Mouse (Mus musculus) Patski (cell line): ENCODE results near the gene Pdcl. TPM values are rescaled to one million over a fixed set of nuclear protein-coding genes. Genes with fewer than 3 reads are reported as not detected.

Source experiments
- ATAC-seq: fragments of 100-300 bp; one replicate; pipeline ENCODE4 v1.8.0; 2021
- CTCF ChIA-PET: fragments of 350-600 bp; sonication (Branson Sonifier 250); formaldehyde crosslinking; loops from one replicate; lab custom pipeline; 2022; ENCODE audit warnings: inconsistent platforms; lab: Charles Lee
- POLR2A ChIA-PET: fragments of 350-600 bp; sonication (Branson Sonifier 250); formaldehyde crosslinking; loops from one replicate; lab custom pipeline; 2022; ENCODE audit warnings: antibody characterized with exemption, inconsistent platforms; lab: Charles Lee
- DNase-seq: peaks from one replicate; pipeline ENCODE4 v3.0.0-alpha.2; 2011; ENCODE audit warnings: low read depth, low spot score
- H3K27me3 ChIP-seq: fragments of 371-371 bp; one replicate; pipeline ENCODE4 v1.5.1; 2021
- CTCF ChIP-seq: fragments of 100-300 bp; IDR thresholded peaks from one replicate; pipeline ENCODE4 v1.5.1; 2021
- in situ Hi-C: fragments of 300-500 bp; cut with MboI; formaldehyde crosslinking; loops from 3 replicates; pipeline ENCODE4 v1.11.1; 2018; ENCODE audit warnings: low pct_unique_long_range_greater_than_20kb, mixed read lengths
- polyA plus RNA-seq: library from polyadenylated mRNA; unstranded; gene quantifications from one replicate; pipeline ENCODE4 v1.2.3, GENCODE M21; 2021

Gene Pdcl
- polyA plus RNA-seq, 1 experiment from 2014 or later: 40.6 TPM

GRCm38 (mm10) chr2:37333321-37333720 lies 25.8 kb downstream of the Pdcl start:
- ATAC-seq (no peak), DNase-seq (no peak)
- CTCF ChIA-PET: interaction anchor here (0.6 to 1.6 kb wide), 2 partner anchors 9 to 14 kb away, joined by 3 to 4 read pairs; no protein-coding TSS in a partner anchor
- POLR2A ChIA-PET: no interaction called here
- in situ Hi-C loops: loop anchor here (10.0 kb wide), 1 partner anchor 1329 kb away; no protein-coding TSS in a partner anchor
- TF ChIP-seq CTCF: no peak
- H3K27me3 ChIP-seq: peaks cover 23% of the 10 kb centered on the region

DNA sequence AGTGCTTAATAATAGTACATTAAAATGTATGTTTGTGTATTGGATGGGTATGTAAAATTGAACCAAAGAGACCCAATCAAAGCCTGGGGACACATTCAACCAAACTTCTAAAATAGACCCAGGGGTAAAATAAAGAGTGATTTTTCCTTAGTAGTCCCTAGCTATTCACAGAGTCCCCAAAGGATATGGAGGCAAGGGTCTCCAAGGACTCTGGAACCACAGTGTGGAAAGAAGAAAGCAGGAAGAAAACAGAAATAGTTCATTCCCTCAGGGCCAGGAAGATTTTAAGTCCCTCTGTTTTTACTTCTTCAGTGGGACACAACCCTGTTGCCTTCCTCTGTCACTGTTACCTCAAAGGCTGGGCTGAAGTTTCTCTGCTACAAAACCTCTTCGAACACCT lies 32.9 kb downstream of the Pdcl start, which contains the start of gene Olfr368:
Gene Olfr368 (plus strand): TSS at position 301 of the 400 bp plus-strand sequence.
- ChIA-PET POLR2A (no interaction called here), CTCF (interaction anchor here (1.4 to 1.5 kb wide), 2 partner anchors 8 to 11 kb away, joined by 5 to 6 read pairs; no protein-coding TSS in a partner anchor)
- DNase-seq (no peak), ATAC-seq (no peak)
- no peak for TF ChIP-seq CTCF
- H3K27me3 ChIP-seq: peaks cover 29% of the 10 kb centered on the region
- in situ Hi-C loops: no loop called here

Other genes with a start within 250 kb of the Pdcl start
- not detected for gene Olfr362, start 241.4 kb downstream of the Pdcl start, polyA plus RNA-seq
- gene Olfr364-ps1, start 220.0 kb downstream of the Pdcl start, polyA plus RNA-seq: not detected
- gene Olfr365, start 171.1 kb downstream of the Pdcl start, polyA plus RNA-seq: not detected
- not detected for gene Olfr366, start 147.8 kb downstream of the Pdcl start, polyA plus RNA-seq
- not detected for gene Olfr368, start 32.8 kb downstream of the Pdcl start, polyA plus RNA-seq
- 24.0 TPM for gene Rc3h2, start 63.6 kb upstream of the Pdcl start, polyA plus RNA-seq
- gene Zbtb26, start 83.8 kb upstream of the Pdcl start, polyA plus RNA-seq: 9.0 TPM
- gene Zbtb6, start 83.8 kb upstream of the Pdcl start, polyA plus RNA-seq: 11.5 TPM
- 55.9 TPM for gene Rabgap1, start 83.9 kb upstream of the Pdcl start, polyA plus RNA-seq
- 0.05 TPM for gene Gpr21, start 157.0 kb upstream of the Pdcl start, polyA plus RNA-seq